Mouse (Mus musculus) cerebellum, adult 2 months (tissue): ENCODE results near the gene Ift140.

Experiments used
- CTCF ChIP-seq: fragments of 200-500 bp; IDR thresholded peaks from 2 replicates; pipeline ENCODE4 v1.5.1; 2011; ENCODE audit warnings: low read depth, mild to moderate bottlenecking, control low read depth, low read length, moderate library complexity, borderline replicate concordance; ENCODE audit not compliant: insufficient read depth
- POLR2A ChIP-seq: fragments of 200-500 bp; IDR thresholded peaks from 2 replicates; pipeline ENCODE4 v1.6.1; 2011; ENCODE audit warnings: low read length, control low read depth, borderline replicate concordance; ENCODE audit not compliant: insufficient read depth

DNA sequence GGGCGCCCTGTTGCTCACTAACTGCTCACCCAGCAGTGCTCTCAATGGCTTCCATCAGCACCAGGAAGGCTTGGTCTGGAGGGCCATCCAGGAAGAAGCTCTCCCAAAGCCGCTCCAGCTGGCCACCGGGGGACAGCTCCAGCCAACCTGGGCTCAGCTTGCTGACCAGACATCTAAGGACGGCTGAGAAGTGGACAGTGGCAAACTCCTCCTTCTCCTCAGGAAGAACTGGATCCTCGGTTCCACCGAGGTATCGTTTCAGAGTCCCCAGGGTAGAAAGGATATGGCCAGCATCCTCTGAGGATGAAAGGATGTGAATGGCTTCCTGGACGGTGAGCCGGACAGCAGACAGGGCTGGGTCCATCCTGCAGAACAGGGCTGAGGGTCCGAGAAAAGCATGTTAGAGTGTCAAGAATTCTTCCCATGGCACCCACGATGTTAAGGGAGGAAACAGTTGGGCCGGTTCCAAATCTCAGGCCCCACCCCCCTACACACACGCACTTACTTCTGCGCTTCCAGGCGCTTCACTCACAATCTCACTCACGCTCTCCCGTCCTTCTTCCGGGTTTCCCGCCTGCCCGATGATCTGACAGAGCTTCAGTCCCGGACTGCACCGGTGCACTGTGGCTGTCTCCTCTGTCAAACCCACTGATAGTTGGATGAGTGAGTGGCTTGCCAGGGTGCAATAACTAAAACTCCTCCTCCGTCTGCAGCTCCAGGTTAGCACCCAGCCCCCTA, 99.2 kb downstream of the Ift140 start:
- TF ChIP-seq CTCF (no peak), POLR2A (no peak)
